Mouse (Mus musculus) thymus, postnatal 0 days (tissue): ENCODE measurements around the gene Rab1a. TPM values are rescaled to one million over a fixed set of nuclear protein-coding genes. Genes with fewer than 3 reads are reported as not detected.
A peak's percentile ranks its signal among the peaks of the same experiment; 100 is the strongest.
"Not testable (repeated sequence)": the region's sequence is repeated elsewhere in the genome, so short reads cannot be mapped to it uniquely, and the experiment has no call there.

ENCODE experiments used
- DNase-seq: peaks from one replicate; pipeline ENCODE4 v3.0.0-alpha.2; 2015; ENCODE audit warnings: low spot score
- polyA plus RNA-seq: library from polyadenylated mRNA; unstranded; fragments of >200 nt; fragmentation: Nextera tagmentation; extraction: Ambion mirVana; gene quantifications from 2 replicates; pipeline ENCODE4 v1.2.1, GENCODE M21; 2015

Gene Rab1a
- polyA plus RNA-seq, 1 experiment from 2014 or later, result 180 TPM

GRCm38 (mm10) chr11:20217227-20217626 lies 16.0 kb downstream of the Rab1a start:
- no peak for DNase-seq

GRCm38 (mm10) chr11:20221671-20222070 lies 20.4 kb downstream of the Rab1a start:
- DNase-seq, result not testable (repeated sequence)

GRCm38 (mm10) chr11:20224196-20224595 lies 23.0 kb downstream of the Rab1a start:
- DNase-seq, result no peak

- no peak for DNase-seq
Measured at GRCm38 (mm10) chr11:20225938-20226337, 24.7 kb downstream of the Rab1a start.

- DNase-seq, result no peak
Measured at GRCm38 (mm10) chr11:20228666-20229065, 27.4 kb downstream of the Rab1a start.

- no peak for DNase-seq
Measured at GRCm38 (mm10) chr11:20229311-20229710, 28.1 kb downstream of the Rab1a start.

GRCm38 (mm10) chr11:20230286-20230685 lies 29.1 kb downstream of the Rab1a start:
- DNase-seq, result no peak

- DNase-seq, result peak; percentile 51
Measured at GRCm38 (mm10) chr11:20231128-20231878, 30.1 kb downstream of the Rab1a start.

- DNase-seq, result no peak
Measured at GRCm38 (mm10) chr11:20232016-20232755, 31.0 kb downstream of the Rab1a start.

- peak; percentile 23 for DNase-seq
Measured at GRCm38 (mm10) chr11:20234233-20234632, 33.0 kb downstream of the Rab1a start.

- no peak for DNase-seq
Measured at GRCm38 (mm10) chr11:20237018-20237417, 35.8 kb downstream of the Rab1a start.

GRCm38 (mm10) chr11:20237976-20238375 lies 36.7 kb downstream of the Rab1a start:
- DNase-seq, result no peak

- DNase-seq, result no peak
Measured at GRCm38 (mm10) chr11:20239279-20239861, 38.1 kb downstream of the Rab1a start.

- no peak for DNase-seq
Measured at GRCm38 (mm10) chr11:20240331-20240730, 39.1 kb downstream of the Rab1a start.

GRCm38 (mm10) chr11:20241311-20241710 lies 40.1 kb downstream of the Rab1a start:
- DNase-seq, result no peak

GRCm38 (mm10) chr11:20242366-20243056 lies 41.3 kb downstream of the Rab1a start:
- no peak for DNase-seq

GRCm38 (mm10) chr11:20243214-20243913 lies 42.1 kb downstream of the Rab1a start:
- peak; percentile 32 for DNase-seq

GRCm38 (mm10) chr11:20244336-20245290 lies 43.4 kb downstream of the Rab1a start:
- no peak for DNase-seq

- DNase-seq, result no peak
Measured at GRCm38 (mm10) chr11:20245316-20245715, 44.1 kb downstream of the Rab1a start.

GRCm38 (mm10) chr11:20246616-20247015 lies 45.4 kb downstream of the Rab1a start:
- no peak for DNase-seq
